24 mouse cellular contexts compared by ENCODE assay signal in the genomic region with DNA sequence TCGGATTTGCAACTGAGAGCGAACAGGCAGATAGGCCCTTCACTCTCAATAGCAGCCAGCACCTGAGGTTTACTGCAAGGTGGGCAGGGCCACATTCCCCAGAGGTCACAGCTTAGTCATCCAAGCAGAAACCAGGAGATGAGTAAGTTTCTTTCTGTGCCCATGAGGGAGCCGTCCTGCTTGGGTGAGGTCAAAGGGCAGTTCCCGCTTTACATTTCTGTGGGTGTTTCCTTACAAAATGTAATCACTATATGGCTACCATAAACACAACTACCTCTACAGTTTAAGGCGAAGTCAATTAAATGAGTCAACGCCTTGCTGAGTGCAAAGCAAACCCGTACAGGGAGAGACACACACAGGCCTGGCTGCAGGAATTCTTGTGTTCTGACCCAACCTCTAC. TPM values are rescaled to one million over a fixed set of nuclear protein-coding genes. Genes with fewer than 3 reads are reported as not detected.
DNase-seq lines count a peak whose midpoint lies in the region; TF ChIP-seq lines count a peak whose summit lies in the region.
"Had no signal": no experiment of that assay in that cellular context is flagged by ENCODE, and none has a peak within 500 bp of the region (broad histone marks: within the 10 kb centered on the region; RNA-seq: fewer than 3 reads in every experiment).

No protein-coding gene starts in this region.

- 30% methylated on average over 7 of the region's 7 CpGs for WGBS in small intestine, adult 2 months

- H3K4me3 ChIP-seq in CH12.LX (replicated peaks in 1 of 3; ENCODE audit: low read depth in 2 of 3, low read length in 2 of 3, poor library complexity in 1 of 3), result no peak overlapping the region
- no peak overlapping the region for H3K4me3 ChIP-seq in small intestine, adult 2 months (ENCODE audit: low read depth, low read length)
- H3K4me3 ChIP-seq: embryonic facial prominence, embryonic 15.5 days; gastrocnemius, adult 2 months; heart, embryonic 12.5 days; hindbrain, embryonic 10.5 days; limb, embryonic 13.5 days; liver, embryonic 12.5 days; midbrain, embryonic 12.5 days had no signal

- no peak for TF ChIP-seq POLR2A in CH12.LX (IDR thresholded peaks at IDR 0.05; ENCODE audit: low read depth, low read length)
- TF ChIP-seq POLR2A in small intestine, adult 2 months (IDR thresholded peaks at IDR 0.05; ENCODE audit: low read depth, low read length), result no peak

- no peak overlapping the region for H3K9ac ChIP-seq in CH12.LX (ENCODE audit: insufficient read depth, low read depth)
- H3K9ac ChIP-seq: embryonic facial prominence, embryonic 15.5 days; heart, embryonic 12.5 days; limb, embryonic 13.5 days; liver, embryonic 12.5 days; midbrain, embryonic 12.5 days had no signal

- no peak overlapping the region for H3K27ac ChIP-seq in CH12.LX (ENCODE audit: insufficient read depth, low read depth)
- H3K27ac ChIP-seq in small intestine, adult 2 months (ENCODE audit: insufficient read depth, low read depth, low read length), result peak overlapping the region; percentile 71
- H3K27ac ChIP-seq: embryonic facial prominence, embryonic 15.5 days; gastrocnemius, adult 2 months; hindbrain, embryonic 10.5 days; limb, embryonic 13.5 days; liver, embryonic 12.5 days; midbrain, embryonic 12.5 days had no signal

- no peak for TF ChIP-seq RAD21 in CH12.LX (IDR thresholded peaks at IDR 0.05; ENCODE audit: low read depth, low read length)

- no peaks in the 10 kb centered on the region for H3K27me3 ChIP-seq in CH12.LX (replicated peaks)
- H3K27me3 ChIP-seq in small intestine, adult 2 months (ENCODE audit: control insufficient read depth, insufficient read depth, low read length), result no peaks in the 10 kb centered on the region
- H3K27me3 ChIP-seq: embryonic facial prominence, embryonic 15.5 days; heart, embryonic 12.5 days; limb, embryonic 13.5 days; liver, embryonic 12.5 days; midbrain, embryonic 12.5 days had no signal

- H3K4me1 ChIP-seq in CH12.LX (ENCODE audit: control insufficient read depth in 1 of 2, insufficient read depth in 2 of 2), result peaks cover 17 to 53% of the 10 kb centered on the region in 2 experiments
- H3K4me1 ChIP-seq in small intestine, adult 2 months (ENCODE audit: control insufficient read depth, insufficient read depth, insufficient read length, low read length), result peaks cover 21% of the 10 kb centered on the region
- H3K4me1 ChIP-seq: embryonic facial prominence, embryonic 15.5 days; hindbrain, embryonic 10.5 days; limb, embryonic 13.5 days; midbrain, embryonic 12.5 days had no signal

- H3K79me2 ChIP-seq in CH12.LX (replicated peaks; ENCODE audit: control insufficient read depth, extremely low read depth, insufficient read depth, poor library complexity, severe bottlenecking), result no peaks in the 10 kb centered on the region

- no peak for TF ChIP-seq CTCF in CH12.LX (conservative IDR thresholded peaks at IDR 0.05 in 1 of 2, IDR thresholded peaks at IDR 0.05 in 1 of 2; ENCODE audit: low read depth in 2 of 2, low read length in 2 of 2)
- TF ChIP-seq CTCF in small intestine, adult 2 months (IDR thresholded peaks at IDR 0.05; ENCODE audit: extremely low read depth, insufficient read length, insufficient replicate concordance, low read depth, low read length), result no peak

- in situ Hi-C loops in CH12.LX (cut with MboI; ENCODE audit: low pct_ligation_motif_present, low pct_unique_long_range_greater_than_20kb, low sequenced_read_pairs), result no loop called here

- no peak for TF ChIP-seq EP300 in CH12.LX (IDR thresholded peaks at IDR 0.05; ENCODE audit: low read length)

- DNase-seq in adrenal gland, postnatal 36 days, result peak; percentile 23 to 30
- no peak for DNase-seq in adrenal gland, postnatal 25 days
- DNase-seq in CH12.LX (ENCODE audit: extremely low read depth) (peak; percentile 36), ZHBTc4 (ENCODE audit: low read depth, low spot score) (peak; percentile 76)
- DNase-seq in urinary bladder, adult 18-20 months (ENCODE audit: low spot score in 2 of 2), result no peak
- no peak for DNase-seq in left cerebral cortex, adult 11 months (ENCODE audit: low spot score)
- no peak for DNase-seq in gastrocnemius, postnatal 25 days
- DNase-seq: cerebellum, adult 8-10 months; gastrocnemius, adult 2 months; heart, adult 11 months; heart, postnatal 10 days; kidney, adult 2 months; layer of hippocampus, postnatal 36 days; lung, adult 18-20 months; right cerebral cortex, postnatal 25 days; thymus, adult 18-20 months; thymus, postnatal 36 days had no signal

- H3K36me3 ChIP-seq in CH12.LX (replicated peaks in 1 of 2; ENCODE audit: control insufficient read depth in 1 of 2, insufficient read depth in 1 of 2, low read length in 1 of 2), result peaks cover 16 to 29% of the 10 kb centered on the region in 2 experiments
- H3K36me3 ChIP-seq in small intestine, adult 2 months (ENCODE audit: control insufficient read depth, insufficient read depth, low read length), result peaks cover 22% of the 10 kb centered on the region

- dilution Hi-C loops in CH12.LX (cut with MboI; ENCODE audit: extremely low pct_ligation_motif_present, extremely low pct_unique_long_range_greater_than_20kb, low sequenced_read_pairs), result no loop called here

- H3K4me2 ChIP-seq in CH12.LX (ENCODE audit: insufficient read depth, low read depth, poor library complexity, severe bottlenecking), result no peak overlapping the region
- H3K4me2 ChIP-seq: embryonic facial prominence, embryonic 15.5 days; heart, embryonic 12.5 days; limb, embryonic 13.5 days; liver, embryonic 12.5 days; midbrain, embryonic 12.5 days had no signal

- H3K9me3 ChIP-seq in CH12.LX (replicated peaks; ENCODE audit: low read length), result no peaks in the 10 kb centered on the region
- H3K9me3 ChIP-seq: embryonic facial prominence, embryonic 15.5 days; heart, embryonic 12.5 days; hindbrain, embryonic 10.5 days; limb, embryonic 13.5 days; liver, embryonic 12.5 days; midbrain, embryonic 12.5 days had no signal

TF ChIP-seq in CH12.LX, 34 proteins besides CTCF, POLR2A, EP300 and RAD21:
- no peak for TF ChIP-seq MEF2A (IDR thresholded peaks at IDR 0.05; ENCODE audit: borderline replicate concordance, low read depth, low read length)
- TF ChIP-seq SMC3 (IDR thresholded peaks at IDR 0.05; ENCODE audit: low read depth, low read length), result no peak
- TF ChIP-seq ZNF384 (IDR thresholded peaks at IDR 0.05; ENCODE audit: low read depth, low read length), result no peak
- no peak for TF ChIP-seq MAFK (IDR thresholded peaks at IDR 0.05; ENCODE audit: insufficient replicate concordance, low read length)
- no peak for TF ChIP-seq MAX (IDR thresholded peaks at IDR 0.05; ENCODE audit: low read length)
- TF ChIP-seq MXI1 (IDR thresholded peaks at IDR 0.05; ENCODE audit: low read depth, low read length), result no peak
- TF ChIP-seq NELFE (IDR thresholded peaks at IDR 0.05; ENCODE audit: low read depth, low read length), result no peak
- TF ChIP-seq IRF4 (IDR thresholded peaks at IDR 0.05; ENCODE audit: low read depth, low read length), result peak; percentile 14; the same call in 1 of the 2 replicates
- TF ChIP-seq MYC (IDR thresholded peaks at IDR 0.05; ENCODE audit: low read depth, low read length), result no peak
- no peak for TF ChIP-seq HCFC1 (IDR thresholded peaks at IDR 0.05; ENCODE audit: low read depth, low read length)
- no peak for TF ChIP-seq USF2 (conservative IDR thresholded peaks at IDR 0.05; ENCODE audit: low read depth, low read length)
- TF ChIP-seq BHLHE40 (IDR thresholded peaks at IDR 0.05; ENCODE audit: low read depth, low read length), result peak; percentile 29; the same call in 1 of the 2 replicates
- no peak for TF ChIP-seq POLR2AphosphoS2 (IDR thresholded peaks at IDR 0.05; ENCODE audit: low read depth, low read length)
- no peak for TF ChIP-seq CHD2 (IDR thresholded peaks at IDR 0.05; ENCODE audit: low read length)
- no peak for TF ChIP-seq MAZ (IDR thresholded peaks at IDR 0.05; ENCODE audit: low read depth, low read length)
- TF ChIP-seq RCOR1 (conservative IDR thresholded peaks at IDR 0.05; ENCODE audit: low read depth, low read length), result no peak
- 0 out of 2 replicates have a peak, but pooled peaks have one; percentile 18 for TF ChIP-seq ETS1 (conservative IDR thresholded peaks at IDR 0.05; ENCODE audit: low read depth, low read length)
- no peak for TF ChIP-seq GABPA (IDR thresholded peaks at IDR 0.05; ENCODE audit: insufficient replicate concordance, low read depth, low read length)
- no peak for TF ChIP-seq KAT2A (IDR thresholded peaks at IDR 0.05; ENCODE audit: insufficient replicate concordance, low read length)
- TF ChIP-seq CHD1 (IDR thresholded peaks at IDR 0.05; ENCODE audit: low read depth, low read length), result no peak

RNA-seq across cellular contexts. Expression of gene St14, which starts 16.5 kb away (rescaled TPM):
- under 1 TPM; 0.43 to 0.99 TPM for total RNA-seq in adrenal gland, postnatal 36 days (2021)
- 1.2 TPM in 2 replicates for total RNA-seq in adrenal gland, postnatal 25 days (2021)
- total RNA-seq in CH12.LX (2012; rRNA removed) (8.9 and 10.9 TPM in 2 replicates), CH12.LX (2014; rRNA removed) (4.3 and 5.2 TPM in 2 replicates)
- polyA plus RNA-seq in CH12.LX (2012; ENCODE audit: insufficient read length, low read depth), result 8.6 and 9.6 TPM in 2 replicates
- polyA plus RNA-seq in small intestine, adult 2 months (2012; rRNA removed), result 132 and 279 TPM in 2 replicates
- total RNA-seq in gastrocnemius, postnatal 25 days (2021), result under 1 TPM; 0.20 to 0.27 TPM

Comparison
In these comparisons a context has a peak if more than half of its experiments do, and no peak if none do; other contexts are left out.
1. DNase-seq: peak in adrenal gland, postnatal 36 days (2 of 2), CH12.LX (single experiment) and ZHBTc4 (single experiment); none in adrenal gland, postnatal 25 days (single experiment), urinary bladder, adult 18-20 months (0 of 2), left cerebral cortex, adult 11 months (single experiment) and gastrocnemius, postnatal 25 days (single experiment).